Mouse (Mus musculus) CH12.LX (cell line): ENCODE data around the gene Pfdn4. TPM values are rescaled to one million over a fixed set of nuclear protein-coding genes. Genes with fewer than 3 reads are reported as not detected.

Experiments
- DNase-seq: peaks from one replicate; pipeline ENCODE4 v3.0.0-alpha.2; 2013; ENCODE audit errors: extremely low read depth
- H3K27ac ChIP-seq: 2 replicates; pipeline ENCODE4 v1.5.1; 2012; ENCODE audit warnings: low read depth, mild to moderate bottlenecking, control low read depth, moderate library complexity; ENCODE audit not compliant: insufficient read depth
- H3K27me3 ChIP-seq: replicated peaks from 2 replicates; pipeline ENCODE3; 2012; ENCODE audit warnings: inconsistent platforms
- H3K36me3 ChIP-seq, 2 experiments: replicated peaks in 1 of 2; 2 replicates each; pipeline versions ENCODE3 to v1.6.1; 2012; ENCODE audit warnings: inconsistent platforms in 1 of 2, low read length in 1 of 2, mild to moderate bottlenecking in 1 of 2, mixed read lengths in 1 of 2, moderate library complexity in 1 of 2; ENCODE audit not compliant: control insufficient read depth in 1 of 2, insufficient read depth in 1 of 2
- H3K4me1 ChIP-seq, 2 experiments: 2 replicates each; pipeline ENCODE4 v1.6.1; 2012; ENCODE audit warnings: inconsistent platforms in 1 of 2, moderate library complexity in 1 of 2; ENCODE audit not compliant: insufficient read depth in 2 of 2, control insufficient read depth in 1 of 2
- H3K4me2 ChIP-seq: 2 replicates; pipeline ENCODE4 v1.6.1; 2012; ENCODE audit warnings: low read depth, mild to moderate bottlenecking, control low read depth; ENCODE audit not compliant: poor library complexity, insufficient read depth, severe bottlenecking
- H3K4me3 ChIP-seq, 3 experiments: fragments of 150-350 bp in 1 of 3; sonication (generic) in 1 of 3; replicated peaks in 1 of 3; 2 replicates each; pipeline versions ENCODE3 to v1.5.1; 2011 to 2012; ENCODE audit warnings: low read depth in 2 of 3, low read length in 2 of 3, mild to moderate bottlenecking in 2 of 3, moderate library complexity in 2 of 3, control low read depth in 1 of 3, improper control_type of control experiment in 1 of 3, inconsistent platforms in 1 of 3, mixed read lengths in 1 of 3; ENCODE audit not compliant: poor library complexity in 1 of 3
- H3K79me2 ChIP-seq: replicated peaks from 2 replicates; pipeline ENCODE4 v1.6.1; 2012; ENCODE audit warnings: mild to moderate bottlenecking, moderate library complexity; ENCODE audit not compliant: control insufficient read depth, poor library complexity, insufficient read depth, severe bottlenecking; ENCODE audit errors: extremely low read depth
- H3K9ac ChIP-seq: 2 replicates; pipeline ENCODE4 v1.6.1; 2012; ENCODE audit warnings: low read depth, mild to moderate bottlenecking, control low read depth, moderate library complexity; ENCODE audit not compliant: insufficient read depth
- H3K9me3 ChIP-seq: replicated peaks from 2 replicates; pipeline ENCODE3; 2012; ENCODE audit warnings: low read length, inconsistent platforms, mixed read lengths
- BHLHE40 ChIP-seq: IDR thresholded peaks from 2 replicates; pipeline ENCODE4 v1.6.1; 2011; ENCODE audit warnings: mild to moderate bottlenecking, low read depth, low read length, improper control_type of control experiment
- CHD1 ChIP-seq: IDR thresholded peaks from 2 replicates; pipeline ENCODE4 v1.6.1; 2012; ENCODE audit warnings: low read depth, low read length, improper control_type of control experiment, inconsistent platforms
- CTCF ChIP-seq, 2 experiments: IDR thresholded peaks in 1 of 2; conservative IDR thresholded peaks in 1 of 2; 2 replicates each; pipeline ENCODE4 v1.5.1; 2011 to 2012; ENCODE audit warnings: low read depth in 2 of 2, low read length in 2 of 2, improper control_type of control experiment in 1 of 2, inconsistent platforms in 1 of 2, mild to moderate bottlenecking in 1 of 2, moderate library complexity in 1 of 2
- E2F4 ChIP-seq: IDR thresholded peaks from 2 replicates; pipeline ENCODE4 v1.6.1; 2011; ENCODE audit warnings: low read depth, low read length, improper control_type of control experiment; ENCODE audit not compliant: insufficient replicate concordance
- GABPA ChIP-seq: IDR thresholded peaks from 2 replicates; pipeline ENCODE4 v1.6.1; 2012; ENCODE audit warnings: low read depth, low read length, improper control_type of control experiment, inconsistent platforms; ENCODE audit not compliant: insufficient replicate concordance
- JUND ChIP-seq: conservative IDR thresholded peaks from 2 replicates; pipeline ENCODE4 v1.6.1; 2011; ENCODE audit warnings: low read depth, low read length, improper control_type of control experiment
- MAFK ChIP-seq: IDR thresholded peaks from 2 replicates; pipeline ENCODE4 v1.6.1; 2011; ENCODE audit warnings: low read length, improper control_type of control experiment; ENCODE audit not compliant: insufficient replicate concordance
- MAX ChIP-seq: IDR thresholded peaks from 2 replicates; pipeline ENCODE4 v1.6.1; 2011; ENCODE audit warnings: low read length, improper control_type of control experiment
- MAZ ChIP-seq: IDR thresholded peaks from 2 replicates; pipeline ENCODE4 v1.6.1; 2012; ENCODE audit warnings: low read depth, mild to moderate bottlenecking, inconsistent platforms, low read length, improper control_type of control experiment, moderate library complexity
- MEF2A ChIP-seq: IDR thresholded peaks from 2 replicates; pipeline ENCODE4 v1.6.1; 2014; ENCODE audit warnings: low read depth, mild to moderate bottlenecking, inconsistent platforms, low read length, improper control_type of control experiment, borderline replicate concordance
- MYC ChIP-seq: IDR thresholded peaks from 2 replicates; pipeline ENCODE4 v1.6.1; 2011; ENCODE audit warnings: low read depth, mild to moderate bottlenecking, improper control_type of control experiment, low read length
- NELFE ChIP-seq: IDR thresholded peaks from 2 replicates; pipeline ENCODE4 v1.6.1; 2011; ENCODE audit warnings: low read depth, low read length, improper control_type of control experiment
- POLR2AphosphoS2 ChIP-seq: IDR thresholded peaks from 2 replicates; pipeline ENCODE4 v1.6.1; 2011; ENCODE audit warnings: low read depth, low read length, improper control_type of control experiment
- RAD21 ChIP-seq: IDR thresholded peaks from 2 replicates; pipeline ENCODE4 v1.6.1; 2011; ENCODE audit warnings: low read depth, mild to moderate bottlenecking, low read length, improper control_type of control experiment, moderate library complexity
- RCOR1 ChIP-seq: conservative IDR thresholded peaks from 2 replicates; pipeline ENCODE4 v1.6.1; 2012; ENCODE audit warnings: low read depth, mild to moderate bottlenecking, inconsistent platforms, low read length, improper control_type of control experiment
- TBP ChIP-seq: conservative IDR thresholded peaks from 2 replicates; pipeline ENCODE4 v1.6.1; 2011; ENCODE audit warnings: low read depth, low read length, improper control_type of control experiment
- USF1 ChIP-seq: IDR thresholded peaks from 2 replicates; pipeline ENCODE4 v1.6.1; 2014; ENCODE audit warnings: low read depth, mild to moderate bottlenecking, inconsistent platforms, low read length, improper control_type of control experiment
- USF2 ChIP-seq: conservative IDR thresholded peaks from 2 replicates; pipeline ENCODE4 v1.6.1; 2011; ENCODE audit warnings: low read depth, low read length, improper control_type of control experiment
- ZKSCAN1 ChIP-seq: IDR thresholded peaks from 2 replicates; pipeline ENCODE4 v1.6.1; 2012; ENCODE audit warnings: low read depth, inconsistent platforms, low read length, improper control_type of control experiment, borderline replicate concordance
- ZMIZ1 ChIP-seq: IDR thresholded peaks from 2 replicates; pipeline ENCODE4 v1.6.1; 2012; ENCODE audit warnings: low read depth, mild to moderate bottlenecking, inconsistent platforms, low read length, improper control_type of control experiment
- ZNF384 ChIP-seq: IDR thresholded peaks from 2 replicates; pipeline ENCODE4 v1.6.1; 2012; ENCODE audit warnings: low read depth, low read length, improper control_type of control experiment, inconsistent platforms
- dilution Hi-C: fragments of 300-500 bp; cut with MboI; formaldehyde crosslinking; loops from 2 replicates; pipeline ENCODE4 v1.14.3; 2020; ENCODE audit warnings: low sequenced_read_pairs; ENCODE audit not compliant: extremely low pct_unique_long_range_greater_than_20kb, extremely low pct_ligation_motif_present
- in situ Hi-C: fragments of 300-500 bp; cut with MboI; formaldehyde crosslinking; loops from 3 replicates; pipeline ENCODE4 v1.14.3; 2019; ENCODE audit warnings: low sequenced_read_pairs, low pct_ligation_motif_present, low pct_unique_long_range_greater_than_20kb, mixed read lengths
- polyA plus RNA-seq: library from polyadenylated mRNA; unstranded; fragments of >175 nt; gene quantifications from 2 replicates; pipeline ENCODE4 v1.2.1, GENCODE M21; 2012; ENCODE audit warnings: low read depth; ENCODE audit not compliant: insufficient read length
- total RNA-seq, 2 experiments: library from RNA; depleted of rRNA; stranded (reverse); fragments of 300-350 nt in 1 of 2; fragments of >200 nt in 1 of 2; gene quantifications; 2 replicates each; pipeline ENCODE4 v1.2.3; 2012 to 2014

The Pfdn4 gene
- total and polyA plus RNA-seq, 3 experiments, result 56.2 to 222 (median 68.8) TPM

DNA sequence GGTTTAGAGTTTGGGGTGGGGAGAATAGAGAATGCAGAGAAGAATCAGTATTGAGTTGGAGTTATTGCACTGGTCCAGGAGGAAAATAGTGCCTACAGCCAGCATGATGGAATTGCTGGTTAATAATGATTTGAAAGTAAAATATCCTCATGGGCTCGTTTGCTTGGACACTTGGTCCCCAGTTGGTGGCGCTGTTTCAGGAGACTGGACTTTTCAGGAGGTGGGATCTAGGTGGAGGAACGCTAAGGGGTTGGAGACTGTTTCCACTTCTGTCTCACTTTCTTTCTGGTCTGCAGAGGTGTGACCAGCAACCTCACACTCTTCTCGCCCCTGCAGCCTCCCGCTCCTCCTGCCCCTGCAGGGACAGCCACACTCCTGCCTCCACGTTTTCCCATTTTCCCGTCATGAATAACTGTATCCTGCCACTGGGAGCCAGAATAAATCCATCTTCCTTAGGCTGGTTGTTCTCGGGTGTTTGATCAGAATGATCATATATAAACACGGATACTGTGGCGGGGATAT, 14.1 kb upstream of the Pfdn4 start:
- TF ChIP-seq CTCF (conservative IDR thresholded peaks at IDR 0.05 in 1 of 2, IDR thresholded peaks at IDR 0.05 in 1 of 2; ENCODE audit: low read depth in 2 of 2, low read length in 2 of 2) (peak in 1 of 2 experiments; percentile 27; a peak in 2 of 4 replicates), MAZ (no peak)
- Histone ChIP-seq H3K27me3 (peaks cover 63% of the 10 kb centered on the region), H3K79me2 (no peaks in the 10 kb centered on the region), H3K9ac (no peak overlapping the region), H3K36me3 (no peaks in the 10 kb centered on the region), H3K4me3 (no peak overlapping the region), H3K4me2 (no peak overlapping the region), H3K9me3 (no peaks in the 10 kb centered on the region), H3K27ac (no peak overlapping the region), H3K4me1 (no peaks in the 10 kb centered on the region)
- in situ Hi-C loops, result no loop called here
- dilution Hi-C loops, result no loop called here
- DNase-seq, result no peak

DNA sequence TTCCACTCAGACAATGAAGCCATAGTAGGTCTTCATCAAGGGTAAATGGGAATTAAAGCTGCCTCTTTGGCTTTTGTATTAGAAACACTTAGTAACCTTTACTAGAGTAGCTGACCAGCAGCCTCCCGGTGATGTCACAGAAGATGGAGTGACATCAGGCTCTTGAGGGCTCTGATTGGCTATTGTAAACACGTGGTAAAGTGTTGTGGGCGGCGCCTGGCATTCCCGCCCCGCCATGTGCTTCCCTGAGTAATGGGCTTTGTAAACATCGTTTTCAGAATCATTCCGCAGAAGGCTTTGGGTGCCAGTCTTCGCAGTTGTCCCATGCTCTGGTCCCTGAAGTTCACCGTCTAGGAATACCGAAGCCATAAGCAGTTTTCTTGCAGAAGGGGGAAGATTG, 12.3 kb upstream of the Pfdn4 start:
- H3K4me1 ChIP-seq, result no peaks in the 10 kb centered on the region
- no peak overlapping the region for H3K4me3 ChIP-seq
- no peak overlapping the region for H3K4me2 ChIP-seq
- H3K79me2 ChIP-seq, result no peaks in the 10 kb centered on the region
- peaks cover 69% of the 10 kb centered on the region for H3K27me3 ChIP-seq
- in situ Hi-C loops, result no loop called here
- no peak overlapping the region for H3K27ac ChIP-seq
- DNase-seq, result no peak
- no peaks in the 10 kb centered on the region for H3K9me3 ChIP-seq
- no peak for TF ChIP-seq ZMIZ1
- TF ChIP-seq MAX, result peak; percentile 59
- H3K9ac ChIP-seq, result no peak overlapping the region
- no peaks in the 10 kb centered on the region for H3K36me3 ChIP-seq
- dilution Hi-C loops, result no loop called here

DNA sequence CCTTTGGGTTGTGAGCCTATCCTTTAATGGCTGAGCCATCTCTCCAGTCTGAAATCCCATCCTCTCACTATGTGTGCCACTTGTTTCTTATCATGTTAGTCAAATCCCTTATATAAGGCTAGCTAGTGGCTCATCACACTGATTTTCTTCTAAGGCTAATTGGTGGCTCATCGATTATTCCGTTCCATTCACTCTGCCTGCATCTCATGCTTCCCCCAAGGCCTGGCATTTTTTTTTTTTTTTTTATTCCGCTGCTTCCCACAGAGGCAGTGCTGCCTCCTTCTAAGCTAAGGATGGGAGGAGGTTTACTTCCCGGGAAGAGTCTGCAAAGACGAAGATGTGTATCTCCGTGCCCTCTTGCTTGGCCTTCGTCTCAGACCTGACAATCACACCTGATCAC, 9.0 kb upstream of the Pfdn4 start:
- H3K79me2 ChIP-seq, result no peaks in the 10 kb centered on the region
- H3K9ac ChIP-seq, result no peak overlapping the region
- dilution Hi-C loops, result no loop called here
- H3K27ac ChIP-seq, result no peak overlapping the region
- in situ Hi-C loops, result no loop called here
- H3K27me3 ChIP-seq, result peaks cover 77% of the 10 kb centered on the region
- no peak for TF ChIP-seq CTCF (conservative IDR thresholded peaks at IDR 0.05 in 1 of 2, IDR thresholded peaks at IDR 0.05 in 1 of 2; ENCODE audit: low read depth in 2 of 2, low read length in 2 of 2)
- no peak for TF ChIP-seq GABPA
- TF ChIP-seq MEF2A, result no peak
- no peak for TF ChIP-seq MAZ
- no peak for TF ChIP-seq USF1
- no peak for TF ChIP-seq TBP
- no peak for TF ChIP-seq ZNF384
- TF ChIP-seq POLR2AphosphoS2, result no peak
- TF ChIP-seq NELFE, result no peak
- TF ChIP-seq ZMIZ1, result no peak
- no peak for TF ChIP-seq RAD21
- no peak for TF ChIP-seq MAFK
- no peak for TF ChIP-seq MYC
- no peak for TF ChIP-seq USF2
- no peak for TF ChIP-seq CHD1
- TF ChIP-seq BHLHE40, result no peak
- TF ChIP-seq JUND, result no peak
- no peak for TF ChIP-seq ZKSCAN1
- no peak for TF ChIP-seq RCOR1
- no peak for TF ChIP-seq E2F4
- no peak overlapping the region for H3K4me3 ChIP-seq
- H3K36me3 ChIP-seq, result no peaks in the 10 kb centered on the region
- no peaks in the 10 kb centered on the region for H3K9me3 ChIP-seq
- H3K4me2 ChIP-seq, result no peak overlapping the region
- H3K4me1 ChIP-seq, result no peaks in the 10 kb centered on the region
- DNase-seq, result no peak
